Mouse (Mus musculus) heart, adult 2 months (tissue): ENCODE measurements around the gene Samhd1.

ENCODE experiments used
- CTCF ChIP-seq: fragments of 200-600 bp; IDR thresholded peaks from 2 replicates; pipeline ENCODE4 v1.8.1; 2022; ENCODE audit warnings: antibody characterized with exemption, mild to moderate bottlenecking, moderate library complexity
- EP300 ChIP-seq: fragments of 200-500 bp; IDR thresholded peaks from 2 replicates; pipeline ENCODE4 v1.6.1; 2011; ENCODE audit warnings: low read depth, low read length, control low read depth; ENCODE audit not compliant: insufficient read depth
- POLR2A ChIP-seq: fragments of 200-500 bp; IDR thresholded peaks from 2 replicates; pipeline ENCODE4 v1.6.1; 2011; ENCODE audit warnings: mild to moderate bottlenecking, low read depth, low read length, control low read depth; ENCODE audit not compliant: insufficient read depth

- no peak for TF ChIP-seq EP300
- TF ChIP-seq CTCF: no peak
- TF ChIP-seq POLR2A: no peak
Observed at GRCm38 (mm10) chr2:157132086-157132485, 3.0 kb downstream of the Samhd1 start.
